Mouse (Mus musculus): ENCODE measurements around the gene Dglucy. TPM values are rescaled to one million over a fixed set of nuclear protein-coding genes. Genes with fewer than 3 reads are reported as not detected.
"Not testable (repeated sequence)": the region's sequence is repeated elsewhere in the genome, so short reads cannot be mapped to it uniquely, and the experiment has no call there.

Gene Dglucy
- total RNA-seq, 4 experiments from 2014 or later: 20.7 to 31.2 (median 23.0) TPM

GRCm38 (mm10) chr12:100780416-100780815, 1.6 kb downstream of the Dglucy start:
- DNase-seq: no peak

- no peak for DNase-seq
Observed at GRCm38 (mm10) chr12:100781428-100782120, 2.7 kb downstream of the Dglucy start.

DNA sequence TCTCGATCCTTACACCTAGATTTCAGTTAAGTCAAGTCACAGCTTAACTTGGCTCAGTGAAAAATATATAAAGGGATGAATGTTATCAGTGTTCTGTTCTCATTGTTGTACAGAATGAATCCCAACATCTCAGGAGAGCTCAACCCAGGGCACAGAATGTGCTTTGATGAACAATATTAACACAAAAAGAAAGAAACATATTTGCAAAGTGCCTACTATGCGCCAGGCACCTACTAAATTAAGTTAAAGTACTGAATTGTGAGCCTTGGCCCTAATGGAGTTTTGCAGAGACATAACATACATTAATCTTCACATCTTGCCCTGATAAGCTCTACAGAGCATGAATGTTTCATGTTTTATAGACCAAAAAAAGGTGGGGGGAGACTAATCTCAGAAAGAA, 5.3 kb downstream of the Dglucy start:
- no peak for DNase-seq

DNA sequence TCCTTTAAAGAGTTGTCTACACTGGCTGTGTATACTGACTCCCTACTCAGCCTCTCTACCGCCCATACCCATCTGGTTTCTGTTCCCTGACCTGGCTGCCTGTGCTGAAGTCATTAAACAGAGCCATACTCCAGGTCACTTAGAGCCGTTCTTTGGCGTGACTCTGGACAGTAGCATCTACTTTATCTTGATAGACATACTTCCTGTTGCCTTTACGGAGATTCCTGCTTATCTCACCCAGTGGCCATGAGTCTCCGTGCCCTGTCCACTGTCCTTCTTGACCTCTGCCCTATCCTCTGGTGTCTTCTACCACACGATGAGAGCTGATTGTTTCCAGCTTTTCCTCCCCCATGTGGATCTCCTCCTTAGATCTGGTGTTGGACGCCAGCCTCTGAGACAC, 6.5 kb downstream of the Dglucy start:
- no peak for DNase-seq

DNA sequence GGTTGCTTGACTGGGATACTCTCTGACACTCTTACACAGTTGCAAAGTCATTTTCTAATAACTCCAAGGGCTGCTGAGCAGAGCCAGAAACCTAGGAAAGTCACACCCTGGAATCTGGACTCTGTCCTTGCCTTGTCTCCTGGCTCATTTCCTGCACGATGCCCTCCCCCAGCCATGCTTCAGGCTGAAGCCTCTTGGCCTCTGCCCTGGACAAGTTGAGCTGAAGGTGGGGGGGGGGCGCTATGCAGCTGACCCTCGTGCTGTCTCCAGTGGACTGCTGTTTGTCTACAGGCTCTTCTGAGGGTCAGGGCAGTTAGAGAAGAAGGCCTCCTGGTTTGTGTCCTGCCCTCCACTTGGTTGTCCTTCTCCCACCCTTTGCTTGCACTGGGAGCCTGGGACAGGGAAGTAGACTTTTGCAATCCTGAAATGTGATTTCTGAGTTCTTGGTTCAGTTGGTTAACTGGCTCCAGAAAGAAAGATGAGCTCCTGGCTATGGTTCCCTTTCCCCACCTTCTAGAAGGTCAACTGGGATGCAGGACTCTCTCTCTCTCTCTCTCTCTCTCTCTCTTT, 11.2 kb downstream of the Dglucy start:
- no peak for DNase-seq

DNA sequence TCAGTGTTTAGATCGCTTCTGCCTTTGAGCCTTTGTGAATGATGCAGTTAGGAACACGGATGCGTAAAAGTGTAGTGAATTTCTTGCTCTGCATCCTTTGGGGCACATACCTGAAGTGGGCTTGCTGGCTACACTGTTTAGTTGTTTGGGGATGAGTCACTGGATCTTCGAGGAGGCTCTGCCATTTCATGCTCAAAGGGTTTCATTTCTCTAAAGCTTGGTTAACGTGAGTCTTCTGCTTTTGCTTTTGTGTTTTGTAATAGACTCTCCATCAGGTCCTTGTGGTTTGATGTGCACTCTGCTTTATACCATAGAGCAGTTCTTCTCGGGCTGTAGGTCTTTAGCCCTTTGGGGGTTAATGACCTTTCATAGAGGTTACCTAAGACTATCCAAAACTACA, 12.6 kb downstream of the Dglucy start:
- DNase-seq: no peak

DNA sequence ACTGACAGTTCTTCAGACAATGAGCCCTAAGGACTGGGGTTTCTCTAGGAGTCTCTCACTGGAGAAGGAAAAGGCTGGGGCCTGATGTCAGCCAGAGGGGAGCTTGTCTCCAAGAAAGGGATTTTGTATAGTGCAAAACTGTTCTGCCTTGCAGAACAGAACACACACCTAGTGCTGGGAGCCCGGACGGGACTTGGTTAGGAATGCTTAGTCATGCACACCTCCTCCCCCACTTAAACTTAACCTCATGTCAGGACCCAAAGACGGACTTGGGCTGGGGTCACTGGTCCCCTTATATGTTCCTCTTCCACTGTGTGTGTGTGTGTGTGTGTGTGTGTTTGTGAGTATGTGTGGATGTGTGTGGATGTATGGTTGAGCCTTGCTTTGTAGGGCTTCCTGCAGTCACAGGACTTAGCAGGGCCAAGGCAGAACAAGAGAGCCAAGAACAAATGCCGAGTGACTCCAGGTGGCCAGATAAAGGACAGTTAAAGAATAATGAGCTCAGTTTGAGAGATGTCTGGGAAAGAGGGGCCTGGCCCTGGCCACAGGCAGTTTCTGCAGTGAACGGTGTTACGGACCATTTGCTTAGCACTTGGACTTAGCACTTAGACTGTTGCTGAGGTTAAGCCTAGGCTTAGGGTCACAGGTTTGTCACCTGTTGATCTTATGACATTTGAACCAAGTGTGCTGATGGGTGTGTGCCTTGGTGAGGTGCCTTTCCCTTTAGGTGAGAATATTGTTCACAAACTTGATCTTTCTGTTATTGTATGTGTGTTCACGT, 15.8 kb downstream of the Dglucy start:
- no peak for DNase-seq

GRCm38 (mm10) chr12:100795390-100796036, 16.7 kb downstream of the Dglucy start:
- DNase-seq: no peak

DNA sequence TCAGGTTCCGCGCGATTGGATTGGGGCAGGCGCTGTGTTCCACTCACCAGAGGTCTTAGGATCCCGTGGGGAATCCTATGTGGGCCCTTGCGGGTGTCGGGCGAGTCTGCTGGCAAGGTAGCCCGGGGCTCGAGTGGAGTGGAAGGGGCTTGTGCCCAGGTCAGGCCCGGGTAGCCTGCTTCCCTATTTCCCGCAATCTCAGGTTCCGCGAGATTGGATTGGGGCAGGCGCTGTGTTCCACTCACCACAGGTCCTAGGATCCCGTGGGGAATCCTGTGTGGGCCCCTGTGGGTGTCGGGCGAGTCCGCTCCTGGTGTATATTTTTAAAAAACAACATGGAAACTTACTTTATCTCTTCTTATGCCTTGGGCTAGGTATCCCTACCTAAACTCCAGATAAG, 24.5 kb downstream of the Dglucy start:
- not testable (repeated sequence) for DNase-seq

- no peak for DNase-seq
Observed at GRCm38 (mm10) chr12:100807280-100807679, 28.4 kb downstream of the Dglucy start.

- DNase-seq: no peak
Observed at GRCm38 (mm10) chr12:100808609-100809280, 29.9 kb downstream of the Dglucy start.

DNA sequence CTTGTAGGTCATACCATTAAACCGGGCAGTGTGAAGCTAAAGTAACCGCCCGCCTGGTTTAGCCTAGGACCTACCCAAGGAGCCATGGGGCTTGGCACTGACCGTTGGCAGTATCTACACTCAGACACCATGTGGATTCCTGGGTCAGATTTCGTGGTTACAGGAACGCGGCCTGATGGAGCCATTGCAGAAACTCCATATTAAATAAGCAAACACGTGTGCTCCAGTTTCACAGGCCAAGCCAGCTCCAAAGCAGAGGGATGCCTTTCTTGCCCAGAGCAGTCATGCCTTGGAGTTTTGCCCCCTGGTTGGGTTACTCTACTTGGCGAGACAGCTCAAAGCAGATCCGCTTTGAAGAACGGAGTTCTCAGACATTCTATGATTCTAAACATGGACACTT, 31.7 kb downstream of the Dglucy start:
- DNase-seq: no peak

DNA sequence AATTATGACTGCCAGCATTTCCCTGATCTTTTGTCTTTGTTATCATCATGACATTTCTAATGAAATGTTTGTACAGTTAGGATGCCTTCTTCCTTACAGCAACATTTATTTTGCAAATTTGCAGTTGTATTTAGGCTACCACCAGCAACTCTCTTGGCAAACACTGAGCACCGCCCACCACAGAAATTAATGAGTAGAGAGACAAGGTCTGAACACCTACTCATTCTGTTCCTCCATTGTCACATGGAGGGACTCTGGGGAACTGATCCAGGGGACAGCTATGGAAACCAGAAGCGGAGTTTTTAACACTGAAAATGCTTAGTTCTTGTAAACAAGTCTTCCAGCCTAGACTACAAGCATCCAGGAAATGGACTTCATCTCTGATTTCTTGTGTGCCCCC, 35.0 kb downstream of the Dglucy start:
- DNase-seq: no peak

GRCm38 (mm10) chr12:100814671-100815070, 35.8 kb downstream of the Dglucy start:
- no peak for DNase-seq

DNA sequence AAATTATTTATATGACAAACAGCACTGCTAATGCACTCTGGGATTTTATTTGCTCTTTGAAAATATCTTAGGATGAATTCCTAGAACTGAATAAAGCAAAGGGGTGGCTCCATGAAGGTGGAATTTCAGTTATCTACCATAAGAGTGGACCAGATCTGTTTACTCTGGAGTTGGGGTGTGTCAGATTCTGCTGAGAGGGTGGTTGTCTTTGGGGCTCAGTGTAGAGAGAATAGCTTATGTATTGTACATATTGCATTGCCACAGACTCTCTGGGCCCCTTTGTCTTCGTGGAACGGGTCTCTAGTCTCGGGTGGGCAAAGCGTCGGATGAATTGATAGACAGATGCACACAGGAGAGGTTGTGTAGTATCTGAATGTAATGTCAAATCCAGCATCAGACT, 38.0 kb downstream of the Dglucy start:
- no peak for DNase-seq

GRCm38 (mm10) chr12:100819965-100820364, 41.1 kb downstream of the Dglucy start:
- no peak for DNase-seq

GRCm38 (mm10) chr12:100831021-100831420, 52.2 kb downstream of the Dglucy start:
- no peak for DNase-seq

- no peak for DNase-seq
Observed at GRCm38 (mm10) chr12:100831629-100832325, 52.9 kb downstream of the Dglucy start.

- no peak for DNase-seq
Observed at GRCm38 (mm10) chr12:100837208-100837607, 58.4 kb downstream of the Dglucy start.

GRCm38 (mm10) chr12:100839079-100839600, 60.3 kb downstream of the Dglucy start:
- no peak for DNase-seq

DNA sequence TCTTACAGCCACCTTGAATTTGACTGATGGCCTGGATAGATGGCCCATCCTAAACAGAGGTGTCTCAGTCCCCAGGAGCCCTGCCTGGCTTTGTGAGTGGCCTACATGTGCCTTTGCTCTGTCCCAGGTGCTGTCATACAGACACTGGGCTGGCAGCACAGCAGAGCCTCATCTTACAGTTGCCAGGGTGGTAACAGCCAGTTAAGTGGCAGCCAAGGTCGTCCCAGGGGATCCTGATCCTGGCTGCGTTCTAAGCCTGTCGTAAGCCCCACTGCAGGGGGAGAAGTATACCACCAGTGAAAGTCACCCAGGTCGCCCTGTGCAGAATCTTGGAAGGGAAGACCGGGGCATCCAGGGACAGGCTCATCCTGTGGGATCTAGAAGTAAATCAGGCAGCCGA, 61.1 kb downstream of the Dglucy start:
- no peak for DNase-seq
